Mouse (Mus musculus): ENCODE measurements at regions not wholly inside any gene's neighbourhood (a gene's known extent, or its start where the extent isn't known, plus 50 kb on each side); places are given as distances from the start of the nearest gene placed in this dataset.

DNA sequence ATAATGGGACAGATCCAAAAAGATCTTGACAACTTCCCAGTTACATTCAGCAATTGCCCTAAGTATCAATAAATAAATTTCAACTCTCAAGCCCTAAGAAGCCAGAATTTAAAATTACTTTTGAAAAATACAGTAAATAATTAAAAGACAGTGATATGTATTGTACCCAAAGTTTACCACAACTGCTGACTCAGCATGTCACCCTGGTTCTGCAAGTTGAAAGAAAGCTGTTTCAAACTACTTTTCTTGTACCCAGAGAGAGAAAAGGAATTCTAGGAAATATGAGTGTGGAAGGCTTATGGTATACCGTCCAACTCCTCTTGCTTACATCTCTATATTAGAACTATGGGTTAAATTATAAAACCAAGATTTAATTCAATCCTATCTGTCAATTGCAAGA is 248.9 kb upstream of the Slc7a11 start:
- Histone ChIP-seq H3K4me3 (ENCODE audit: low read length) (no peak overlapping the region), H3K9me3 (replicated peaks; ENCODE audit: control insufficient read depth, low read length) (no peaks in the 10 kb centered on the region), H3K36me3 (ENCODE audit: control insufficient read depth, insufficient read depth) (no peaks in the 10 kb centered on the region), H3K27ac (ENCODE audit: low read length) (no peak overlapping the region), H3K4me2 (ENCODE audit: low read depth, low read length) (no peak overlapping the region), H3K9ac (ENCODE audit: low read length) (no peak overlapping the region), H3K27me3 (ENCODE audit: control insufficient read depth, insufficient read depth, low read length) (no peaks in the 10 kb centered on the region), H3K4me1 (ENCODE audit: control insufficient read depth, insufficient read depth, low read length) (no peaks in the 10 kb centered on the region)
- ATAC-seq (replicated peaks; ENCODE audit: extremely low read depth, insufficient read depth, low FRiP score): no peak
- WGBS: 79% methylated on average over 1 of the region's 1 CpGs

DNA sequence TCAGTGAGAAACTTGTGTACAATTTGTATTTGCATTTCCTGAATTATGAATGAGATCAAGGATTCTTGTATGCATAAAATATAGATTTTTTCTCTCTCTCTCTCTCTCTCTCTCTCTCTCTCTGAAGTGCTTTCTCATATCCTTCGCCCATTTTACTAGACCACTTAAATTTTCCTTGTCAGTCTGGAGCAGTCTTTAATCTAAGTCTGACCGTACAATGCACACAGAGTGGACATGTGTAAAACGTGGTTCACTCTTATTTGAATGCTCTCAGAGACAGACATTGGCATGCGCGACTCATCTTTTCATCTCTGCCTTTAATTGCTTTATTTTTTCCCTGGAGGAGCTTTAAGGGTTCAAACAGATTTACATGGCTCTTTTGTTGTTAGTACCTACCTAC is 247.3 kb upstream of the Slc7a11 start:
- Histone ChIP-seq H3K4me1 (ENCODE audit: control insufficient read depth, insufficient read depth, low read length) (no peaks in the 10 kb centered on the region), H3K4me2 (ENCODE audit: low read depth, low read length) (no peak overlapping the region), H3K27me3 (ENCODE audit: control insufficient read depth, insufficient read depth, low read length) (no peaks in the 10 kb centered on the region), H3K36me3 (ENCODE audit: control insufficient read depth, insufficient read depth) (no peaks in the 10 kb centered on the region), H3K9me3 (replicated peaks; ENCODE audit: control insufficient read depth, low read length) (no peaks in the 10 kb centered on the region), H3K9ac (ENCODE audit: low read length) (no peak overlapping the region), H3K27ac (ENCODE audit: low read length) (no peak overlapping the region), H3K4me3 (ENCODE audit: low read length) (no peak overlapping the region)
- 82% methylated on average over 5 of the region's 5 CpGs for WGBS
- ATAC-seq (replicated peaks; ENCODE audit: extremely low read depth, insufficient read depth, low FRiP score): no peak

DNA sequence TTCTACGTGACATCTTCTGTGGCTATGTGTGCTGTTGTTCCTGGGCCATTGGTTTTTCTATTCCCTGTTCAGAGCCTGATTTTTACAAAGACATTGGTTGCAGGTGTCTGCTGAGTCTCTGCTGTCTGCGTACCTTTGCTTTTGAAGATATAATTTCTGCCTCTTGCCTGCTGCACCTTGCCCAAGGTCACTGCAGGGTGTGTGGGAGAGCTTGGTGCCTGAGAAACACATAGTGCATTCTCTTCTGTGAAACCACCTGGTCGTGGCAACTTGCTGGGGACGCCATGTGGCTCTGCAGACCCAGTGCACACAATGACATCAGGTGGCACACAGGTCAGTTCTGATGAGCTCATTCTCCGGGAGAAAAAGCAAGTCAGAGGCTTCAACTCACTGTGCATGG is 246.0 kb upstream of the Slc7a11 start:
- Histone ChIP-seq H3K27me3 (ENCODE audit: control insufficient read depth, insufficient read depth, low read length) (no peaks in the 10 kb centered on the region), H3K9me3 (replicated peaks; ENCODE audit: control insufficient read depth, low read length) (no peaks in the 10 kb centered on the region), H3K36me3 (ENCODE audit: control insufficient read depth, insufficient read depth) (no peaks in the 10 kb centered on the region), H3K4me1 (ENCODE audit: control insufficient read depth, insufficient read depth, low read length) (no peaks in the 10 kb centered on the region), H3K27ac (ENCODE audit: low read length) (no peak overlapping the region), H3K9ac (ENCODE audit: low read length) (no peak overlapping the region), H3K4me3 (ENCODE audit: low read length) (no peak overlapping the region), H3K4me2 (ENCODE audit: low read depth, low read length) (no peak overlapping the region)
- ATAC-seq (replicated peaks; ENCODE audit: extremely low read depth, insufficient read depth, low FRiP score): no peak
- 74% methylated on average over 5 of the region's 5 CpGs for WGBS

DNA sequence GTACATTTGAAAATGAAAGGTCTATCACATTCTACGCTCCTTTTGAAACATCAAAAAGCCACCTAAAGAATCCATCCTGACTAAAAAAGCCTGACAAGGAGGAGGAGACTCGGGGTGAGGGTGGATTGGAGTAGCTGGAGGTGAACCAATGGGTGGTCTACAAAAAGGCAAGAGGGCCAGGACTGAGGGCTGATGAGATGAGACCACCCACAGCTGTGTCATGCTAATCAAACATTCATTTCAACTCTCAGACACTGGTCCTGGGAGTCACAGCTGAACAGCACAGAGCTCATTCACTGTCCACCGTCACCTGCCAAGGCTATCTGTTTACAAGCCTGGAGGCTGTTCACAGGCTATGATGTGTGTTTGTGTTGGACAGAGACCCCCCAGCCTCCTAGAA is 244.3 kb upstream of the Slc7a11 start:
- Histone ChIP-seq H3K9me3 (replicated peaks; ENCODE audit: control insufficient read depth, low read length) (no peaks in the 10 kb centered on the region), H3K9ac (ENCODE audit: low read length) (no peak overlapping the region), H3K36me3 (ENCODE audit: control insufficient read depth, insufficient read depth) (no peaks in the 10 kb centered on the region), H3K27ac (ENCODE audit: low read length) (no peak overlapping the region), H3K4me1 (ENCODE audit: control insufficient read depth, insufficient read depth, low read length) (no peaks in the 10 kb centered on the region), H3K4me2 (ENCODE audit: low read depth, low read length) (no peak overlapping the region), H3K27me3 (ENCODE audit: control insufficient read depth, insufficient read depth, low read length) (no peaks in the 10 kb centered on the region), H3K4me3 (ENCODE audit: low read length) (no peak overlapping the region)
- 67% methylated on average over 3 of the region's 3 CpGs for whole genome bisulfite sequencing
- 0 out of 2 replicates have a peak, but pooled peaks have one; percentile 23 for ATAC-seq (replicated peaks; ENCODE audit: extremely low read depth, insufficient read depth, low FRiP score)

DNA sequence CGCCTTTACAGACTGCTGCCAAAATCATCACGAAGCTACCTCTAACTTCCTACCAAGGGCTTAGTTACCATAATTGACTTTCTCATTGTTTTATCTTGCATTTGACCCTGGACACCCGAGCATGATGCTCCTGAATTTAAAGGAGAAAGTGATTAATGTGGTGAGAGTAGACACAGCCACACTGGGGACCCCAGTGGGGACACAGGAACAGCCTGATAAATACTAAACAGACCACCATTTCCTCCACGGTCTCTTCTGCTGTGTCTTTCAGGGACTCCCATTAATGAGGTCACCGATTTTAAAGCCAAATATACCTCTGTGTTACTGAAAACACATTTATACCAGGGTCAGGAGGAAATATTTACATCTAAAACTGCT is 235.2 kb upstream of the Slc7a11 start:
- Histone ChIP-seq H3K9ac (ENCODE audit: low read length) (no peak overlapping the region), H3K36me3 (ENCODE audit: control insufficient read depth, insufficient read depth) (no peaks in the 10 kb centered on the region), H3K27me3 (ENCODE audit: control insufficient read depth, insufficient read depth, low read length) (no peaks in the 10 kb centered on the region), H3K9me3 (replicated peaks; ENCODE audit: control insufficient read depth, low read length) (no peaks in the 10 kb centered on the region), H3K4me1 (ENCODE audit: control insufficient read depth, insufficient read depth, low read length) (peaks cover 2% of the 10 kb centered on the region; the same call in 1 of the 2 replicates), H3K4me2 (ENCODE audit: low read depth, low read length) (no peak overlapping the region), H3K27ac (ENCODE audit: low read length) (no peak overlapping the region), H3K4me3 (ENCODE audit: low read length) (no peak overlapping the region)
- ATAC-seq (replicated peaks; ENCODE audit: extremely low read depth, insufficient read depth, low FRiP score): no peak
- 49% methylated on average over 5 of the region's 5 CpGs for WGBS

DNA sequence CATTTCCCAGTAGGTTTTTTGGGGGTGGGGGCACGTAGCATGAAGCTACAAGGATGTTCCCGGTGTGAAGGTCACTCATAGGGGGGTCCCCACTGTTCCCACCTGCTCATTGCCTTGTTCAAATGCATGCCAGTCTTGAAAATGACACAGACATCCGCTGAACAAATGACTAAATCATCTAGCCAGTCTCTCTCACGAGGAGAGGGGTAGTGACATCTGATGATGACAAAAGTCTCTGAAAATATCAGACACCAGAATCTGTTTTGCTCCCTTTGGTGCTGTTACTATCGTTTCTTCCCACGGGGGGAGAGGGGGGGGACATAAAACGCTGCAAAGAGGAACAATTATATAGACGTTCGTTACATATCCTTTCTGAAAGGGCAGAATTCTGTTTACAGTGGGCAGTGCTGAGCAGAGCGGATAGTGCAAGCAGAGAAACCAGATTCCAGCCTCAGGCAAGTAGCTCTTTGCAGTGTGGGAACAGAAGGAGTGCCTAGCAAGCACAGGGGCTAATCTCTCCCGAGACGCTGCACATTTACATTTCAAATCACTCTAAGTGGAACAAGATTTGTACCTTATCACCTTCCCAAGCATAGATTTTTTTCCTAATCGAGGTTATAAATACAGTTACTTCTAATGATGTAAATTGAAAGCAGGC is 234.7 kb upstream of the Slc7a11 start:
- Histone ChIP-seq H3K4me1 (ENCODE audit: control insufficient read depth, insufficient read depth, low read length) (peaks cover 2% of the 10 kb centered on the region; the same call in 1 of the 2 replicates), H3K9me3 (replicated peaks; ENCODE audit: control insufficient read depth, low read length) (no peaks in the 10 kb centered on the region), H3K9ac (ENCODE audit: low read length) (no peak overlapping the region), H3K36me3 (ENCODE audit: control insufficient read depth, insufficient read depth) (no peaks in the 10 kb centered on the region), H3K27me3 (ENCODE audit: control insufficient read depth, insufficient read depth, low read length) (no peaks in the 10 kb centered on the region), H3K4me3 (ENCODE audit: low read length) (no peak overlapping the region), H3K4me2 (ENCODE audit: low read depth, low read length) (no peak overlapping the region), H3K27ac (ENCODE audit: low read length) (no peak overlapping the region)
- WGBS: 45% methylated on average over 13 of the region's 13 CpGs
- ATAC-seq (replicated peaks; ENCODE audit: extremely low read depth, insufficient read depth, low FRiP score): no peak

DNA sequence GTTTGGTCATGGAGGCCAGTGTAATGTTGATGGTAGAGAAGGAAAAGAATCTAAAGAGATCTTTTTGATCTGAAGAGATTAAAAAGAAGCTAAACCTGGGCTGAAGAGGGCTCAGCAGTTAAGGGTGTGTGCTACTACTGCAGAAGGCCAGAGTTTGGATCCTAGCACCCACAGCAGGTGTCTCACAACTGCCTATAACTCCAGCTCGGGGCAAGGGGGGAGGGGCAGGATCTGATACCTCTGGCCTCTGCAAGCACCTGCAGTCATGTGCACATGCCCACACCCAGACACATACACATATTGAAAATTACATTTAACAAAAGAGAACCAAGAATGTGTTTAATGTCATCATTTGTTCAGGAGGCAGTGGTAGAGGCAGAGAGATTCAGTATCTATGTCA is 232.4 kb upstream of the Slc7a11 start:
- Histone ChIP-seq H3K36me3 (ENCODE audit: control insufficient read depth, insufficient read depth) (no peaks in the 10 kb centered on the region), H3K4me2 (ENCODE audit: low read depth, low read length) (no peak overlapping the region), H3K9me3 (replicated peaks; ENCODE audit: control insufficient read depth, low read length) (no peaks in the 10 kb centered on the region), H3K4me3 (ENCODE audit: low read length) (no peak overlapping the region), H3K4me1 (ENCODE audit: control insufficient read depth, insufficient read depth, low read length) (peaks cover 2% of the 10 kb centered on the region; the same call in 1 of the 2 replicates), H3K9ac (ENCODE audit: low read length) (no peak overlapping the region), H3K27me3 (ENCODE audit: control insufficient read depth, insufficient read depth, low read length) (no peaks in the 10 kb centered on the region), H3K27ac (ENCODE audit: low read length) (no peak overlapping the region)
- peak; percentile 58; the same call in 1 of the 2 replicates for ATAC-seq (replicated peaks; ENCODE audit: extremely low read depth, insufficient read depth, low FRiP score)
- WGBS: 50% methylated on average over 1 of the region's 1 CpGs

DNA sequence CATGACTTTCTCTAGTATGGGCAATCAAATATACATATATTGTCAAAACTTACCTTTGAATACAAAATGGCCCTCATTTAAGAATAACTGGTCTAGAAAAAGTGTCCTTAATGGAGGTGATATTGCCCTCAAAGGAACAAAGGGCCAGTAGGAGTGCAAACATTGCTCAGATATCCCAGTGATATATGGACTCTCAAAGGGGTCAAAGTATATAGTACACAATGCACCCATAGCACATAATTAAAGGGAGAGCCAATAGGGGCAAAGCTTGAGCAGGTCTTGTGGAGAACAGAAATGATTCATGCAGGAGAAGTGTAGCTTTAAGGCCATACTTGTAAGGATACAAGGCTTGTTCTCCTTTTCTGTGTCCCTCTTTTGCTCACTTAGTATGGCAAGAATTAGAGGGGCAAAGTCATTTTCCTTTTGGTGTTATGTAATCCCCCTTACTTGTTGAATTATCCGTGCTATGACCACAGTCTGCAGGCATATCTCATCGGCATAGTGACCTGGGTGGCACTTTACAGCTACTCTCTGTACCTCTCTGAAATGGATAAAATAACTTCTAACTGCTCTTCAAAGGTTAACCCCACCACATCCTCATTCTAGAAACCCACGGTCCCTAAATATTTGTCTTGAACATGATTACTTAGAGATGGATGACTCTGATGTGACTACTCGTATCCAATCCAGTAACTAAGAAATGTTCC is 231.6 kb upstream of the Slc7a11 start:
- H3K4me3 ChIP-seq (ENCODE audit: low read length): no peak overlapping the region
- 71% methylated on average over 4 of the region's 4 CpGs for WGBS
- H3K9me3 ChIP-seq (replicated peaks; ENCODE audit: control insufficient read depth, low read length): no peaks in the 10 kb centered on the region
- H3K36me3 ChIP-seq (ENCODE audit: control insufficient read depth, insufficient read depth): no peaks in the 10 kb centered on the region
- H3K9ac ChIP-seq (ENCODE audit: low read length): no peak overlapping the region
- ATAC-seq (replicated peaks; ENCODE audit: extremely low read depth, insufficient read depth, low FRiP score): no peak
- no peak overlapping the region for H3K4me2 ChIP-seq (ENCODE audit: low read depth, low read length)
- H3K27ac ChIP-seq (ENCODE audit: low read length): no peak overlapping the region
- no peaks in the 10 kb centered on the region for H3K27me3 ChIP-seq (ENCODE audit: control insufficient read depth, insufficient read depth, low read length)
- H3K4me1 ChIP-seq (ENCODE audit: control insufficient read depth, insufficient read depth, low read length): peaks cover 2% of the 10 kb centered on the region; the same call in 1 of the 2 replicates

DNA sequence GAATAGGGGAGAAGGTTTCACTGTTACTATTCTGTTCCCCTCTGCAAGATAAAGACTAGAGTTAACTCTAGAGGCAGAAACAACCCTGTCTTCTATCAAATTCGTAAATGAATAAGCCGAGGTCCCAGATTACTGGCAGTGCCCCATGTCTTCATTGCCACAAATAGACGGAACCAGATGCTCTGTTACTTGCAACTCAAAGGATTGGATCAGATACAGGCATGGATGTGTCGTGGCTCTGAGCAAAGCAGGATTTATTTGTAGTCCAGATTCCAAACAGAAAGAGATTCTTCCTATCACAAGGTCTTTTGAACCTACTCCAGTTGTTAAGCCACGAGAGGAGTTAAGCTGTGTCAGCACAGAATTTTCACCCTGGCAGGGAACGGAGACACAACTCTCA is 221.9 kb upstream of the Slc7a11 start:
- no peak for ATAC-seq (replicated peaks; ENCODE audit: extremely low read depth, insufficient read depth, low FRiP score)
- 38% methylated on average over 6 of the region's 6 CpGs for WGBS

More for the DNA sequence above, 221.9 kb upstream of the Slc7a11 start:
- H3K4me3 ChIP-seq (ENCODE audit: low read length): no peak overlapping the region
- no peaks in the 10 kb centered on the region for H3K9me3 ChIP-seq (replicated peaks; ENCODE audit: control insufficient read depth, low read length)
- H3K36me3 ChIP-seq (ENCODE audit: control insufficient read depth, insufficient read depth): no peaks in the 10 kb centered on the region
- H3K27ac ChIP-seq (ENCODE audit: low read length): no peak overlapping the region
- no peak overlapping the region for H3K9ac ChIP-seq (ENCODE audit: low read length)
- no peak overlapping the region for H3K4me2 ChIP-seq (ENCODE audit: low read depth, low read length)
- peaks cover 2% of the 10 kb centered on the region; the same call in 1 of the 2 replicates for H3K4me1 ChIP-seq (ENCODE audit: control insufficient read depth, insufficient read depth, low read length)
- no peaks in the 10 kb centered on the region for H3K27me3 ChIP-seq (ENCODE audit: control insufficient read depth, insufficient read depth, low read length)

Measured in heart, embryonic 16.5 days (tissue).